Mouse (Mus musculus): Measurements from ENCODE around the gene Vipr2.

The Vipr2 gene

GRCm38 (mm10) chr12:116096361-116096904 is 18.9 kb downstream of the Vipr2 start:
- no peak for DNase-seq (ENCODE audit: low read depth)

- DNase-seq (ENCODE audit: low read depth), result no peak
Observed at GRCm38 (mm10) chr12:116097166-116097565, 19.6 kb downstream of the Vipr2 start.

- DNase-seq (ENCODE audit: low read depth), result no peak
Observed at GRCm38 (mm10) chr12:116101945-116102344, 24.4 kb downstream of the Vipr2 start.

GRCm38 (mm10) chr12:116109451-116110353 is 32.2 kb downstream of the Vipr2 start:
- DNase-seq (ENCODE audit: low read depth), result no peak

- DNase-seq (ENCODE audit: low read depth), result no peak
Observed at GRCm38 (mm10) chr12:116111007-116111694, 33.6 kb downstream of the Vipr2 start.

- no peak for DNase-seq (ENCODE audit: low read depth)
Observed at GRCm38 (mm10) chr12:116115781-116116180, 38.3 kb downstream of the Vipr2 start.

GRCm38 (mm10) chr12:116116455-116116854 is 38.9 kb downstream of the Vipr2 start:
- no peak for DNase-seq (ENCODE audit: low read depth)

GRCm38 (mm10) chr12:116117352-116117929 is 39.9 kb downstream of the Vipr2 start:
- DNase-seq (ENCODE audit: low read depth), result no peak

- no peak for DNase-seq (ENCODE audit: low read depth)
Observed at GRCm38 (mm10) chr12:116119001-116119400, 41.5 kb downstream of the Vipr2 start.

GRCm38 (mm10) chr12:116123786-116124185 is 46.3 kb downstream of the Vipr2 start:
- no peak for DNase-seq (ENCODE audit: low read depth)

- DNase-seq (ENCODE audit: low read depth), result no peak
Observed at GRCm38 (mm10) chr12:116130936-116131335, 53.4 kb downstream of the Vipr2 start.

- DNase-seq (ENCODE audit: low read depth), result no peak
Observed at GRCm38 (mm10) chr12:116132909-116133308, 55.4 kb downstream of the Vipr2 start.

- no peak for DNase-seq (ENCODE audit: low read depth)
Observed at GRCm38 (mm10) chr12:116135906-116136305, 58.4 kb downstream of the Vipr2 start.

GRCm38 (mm10) chr12:116138322-116139205 is 61.0 kb downstream of the Vipr2 start:
- DNase-seq (ENCODE audit: low read depth), result no peak

- no peak for DNase-seq (ENCODE audit: low read depth)
Observed at GRCm38 (mm10) chr12:116140605-116141004, 63.1 kb downstream of the Vipr2 start.

- DNase-seq (ENCODE audit: low read depth), result no peak
Observed at GRCm38 (mm10) chr12:116141816-116142215, 64.3 kb downstream of the Vipr2 start.

- no peak for DNase-seq (ENCODE audit: low read depth)
Observed at GRCm38 (mm10) chr12:116142464-116142863, 64.9 kb downstream of the Vipr2 start.

GRCm38 (mm10) chr12:116145246-116145645 is 67.7 kb downstream of the Vipr2 start:
- DNase-seq (ENCODE audit: low read depth), result no peak

- DNase-seq (ENCODE audit: low read depth), result no peak
Observed at GRCm38 (mm10) chr12:116145686-116146085, 68.2 kb downstream of the Vipr2 start.

GRCm38 (mm10) chr12:116146996-116147634 is 69.6 kb downstream of the Vipr2 start:
- no peak for DNase-seq (ENCODE audit: low read depth)

GRCm38 (mm10) chr12:116152866-116153428 is 75.4 kb downstream of the Vipr2 start:
- no peak for DNase-seq (ENCODE audit: low read depth)
